Mouse (Mus musculus) lung, adult 2 months (tissue): ENCODE results near the gene Krt71. TPM values are rescaled to one million over a fixed set of nuclear protein-coding genes. Genes with fewer than 3 reads are reported as not detected.

Experiments used
- DNase-seq: peaks from one replicate; pipeline ENCODE4 v3.0.0; 2022
- H3K4me1 ChIP-seq: fragments of 200-500 bp; 2 replicates; pipeline ENCODE4 v1.6.1; 2011; ENCODE audit warnings: low read length; ENCODE audit not compliant: control insufficient read depth, insufficient read depth
- H3K4me3 ChIP-seq: fragments of 200-500 bp; replicated peaks from 2 replicates; pipeline ENCODE3; 2011; ENCODE audit warnings: low read depth, mild to moderate bottlenecking, control low read depth, low read length; ENCODE audit errors: extremely low read depth
- CTCF ChIP-seq: fragments of 200-500 bp; IDR thresholded peaks from 2 replicates; pipeline ENCODE4 v1.5.1; 2011; ENCODE audit warnings: mild to moderate bottlenecking, low read length, control low read depth; ENCODE audit not compliant: insufficient read depth
- POLR2A ChIP-seq: fragments of 200-500 bp; IDR thresholded peaks from 2 replicates; pipeline ENCODE4 v1.6.1; 2011; ENCODE audit warnings: low read depth, mild to moderate bottlenecking, control low read depth, low read length, borderline replicate concordance; ENCODE audit errors: extremely low read depth
- WGBS: fragments of 180-500 bp; shearing (Covaris S2); methylation state at CpG from one replicate; pipeline ENCODE4 v1.1.7; 2018; 5-methylcytosine and 5-hydroxymethylcytosine counted together
- polyA plus RNA-seq: library from polyadenylated mRNA; depleted of rRNA; stranded (reverse); fragments of >200 nt; gene quantifications from 2 replicates; pipeline ENCODE4 v1.2.3, GENCODE M21; 2012; rRNA removed

Gene Krt71
- not detected in 2 replicates for polyA plus RNA-seq

DNA sequence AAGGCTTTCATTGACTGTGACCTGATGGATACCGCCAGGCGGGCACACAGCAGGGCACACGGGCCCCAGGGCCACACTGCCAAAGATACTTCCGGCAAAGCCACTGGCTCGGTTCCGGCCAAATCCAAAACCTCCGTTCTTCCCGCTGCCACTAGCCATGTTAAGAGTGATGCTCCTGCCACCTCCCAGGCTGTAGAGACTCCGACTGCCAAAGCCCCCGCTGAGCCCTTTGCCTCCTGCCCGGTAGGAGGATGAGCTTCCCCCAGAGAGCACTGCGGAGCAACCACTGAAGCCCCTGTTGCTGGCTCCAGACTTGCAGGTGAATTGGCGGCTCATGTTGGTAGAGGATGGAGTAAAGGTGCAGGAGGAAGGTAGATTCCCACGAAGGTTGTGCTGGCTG is at the start of gene Krt71:
Krt71 (minus strand) TSS at position 399 of the 400 bp plus-strand sequence.
- H3K4me1 ChIP-seq: no peaks in the 10 kb centered on the region
- no peak within 1 kb of the TSS for H3K4me3 ChIP-seq
- no peak for TF ChIP-seq POLR2A
- TF ChIP-seq CTCF: no peak
- DNase-seq: no peak
- WGBS: 52% methylated on average over 14 of the region's 14 CpGs

DNA sequence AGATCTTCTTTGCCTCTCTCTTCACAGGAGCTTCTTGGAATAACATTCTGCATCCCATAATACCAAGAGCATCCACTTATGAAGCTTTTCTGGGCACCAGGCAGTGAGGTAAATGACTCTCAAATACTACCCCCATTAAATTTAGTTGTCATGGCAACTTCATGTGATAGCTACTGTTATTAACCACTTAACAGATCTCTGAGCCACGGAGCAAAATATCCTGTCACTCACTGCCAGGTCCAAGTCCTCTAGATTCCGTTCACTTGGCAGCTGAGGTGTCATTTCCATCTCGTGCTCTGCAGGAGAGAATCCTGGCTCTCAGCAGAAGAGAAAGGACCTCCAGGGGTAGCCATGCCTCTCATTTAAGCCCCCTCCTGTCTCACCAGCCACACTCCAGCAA is 48.0 kb upstream of the Krt71 start:
- 6% methylated on average over 3 of the region's 3 CpGs for WGBS
- Histone ChIP-seq H3K4me3 (no peak overlapping the region), H3K4me1 (no peaks in the 10 kb centered on the region)
- TF ChIP-seq CTCF (no peak), POLR2A (no peak)
- DNase-seq: no peak

DNA sequence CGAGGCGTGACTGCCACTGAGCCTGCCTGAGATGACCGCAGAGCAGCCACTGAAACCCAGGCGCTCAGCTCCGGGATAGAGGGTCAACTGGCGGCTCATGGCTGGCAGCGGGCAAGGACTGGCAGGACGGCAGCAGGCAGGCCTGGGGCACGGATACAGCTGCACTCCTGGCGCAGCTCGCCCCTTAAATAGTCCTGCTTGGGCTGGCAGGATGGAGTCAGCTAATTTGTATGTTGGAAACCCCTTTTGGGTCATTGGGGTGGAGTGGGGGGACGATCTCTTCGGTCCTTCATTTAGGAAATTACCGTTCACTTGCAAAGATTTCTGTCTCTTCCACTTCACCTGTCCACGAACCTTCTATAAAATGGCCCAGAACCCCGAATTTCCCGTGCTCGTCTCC is 43.5 kb upstream of the Krt71 start, which contains the start of gene Krt72:
Krt72 (minus strand) TSS at position 101 of the 400 bp plus-strand sequence.
- DNase-seq: no peak
- H3K4me3 ChIP-seq: no peak within 1 kb of the TSS
- WGBS: 86% methylated on average over 18 of the region's 18 CpGs
- no peaks in the 10 kb centered on the region for H3K4me1 ChIP-seq
- TF ChIP-seq POLR2A: no peak
- TF ChIP-seq CTCF: no peak

DNA sequence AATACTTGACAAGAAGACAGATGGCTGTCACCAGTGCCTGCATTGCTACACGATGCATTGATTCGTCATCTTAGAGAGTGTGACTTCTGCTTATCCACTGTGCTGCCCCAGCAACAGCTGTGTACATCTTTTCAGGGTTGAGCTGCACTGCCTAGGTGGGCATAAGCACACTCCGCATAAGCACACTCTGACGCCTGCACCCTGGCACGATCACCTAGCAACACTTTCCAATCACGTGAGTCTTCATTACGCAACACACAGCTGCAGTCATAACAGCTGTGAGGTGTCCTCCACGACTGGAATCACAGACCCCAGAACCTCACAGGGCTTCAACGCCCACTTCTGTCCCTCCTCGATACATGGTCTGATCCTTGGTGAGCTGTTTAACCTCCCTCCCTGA is 30.5 kb upstream of the Krt71 start:
- DNase-seq: no peak
- 42% methylated on average over 10 of the region's 10 CpGs for WGBS
- Histone ChIP-seq H3K4me1 (no peaks in the 10 kb centered on the region), H3K4me3 (no peak overlapping the region)
- TF ChIP-seq POLR2A (no peak), CTCF (no peak)

DNA sequence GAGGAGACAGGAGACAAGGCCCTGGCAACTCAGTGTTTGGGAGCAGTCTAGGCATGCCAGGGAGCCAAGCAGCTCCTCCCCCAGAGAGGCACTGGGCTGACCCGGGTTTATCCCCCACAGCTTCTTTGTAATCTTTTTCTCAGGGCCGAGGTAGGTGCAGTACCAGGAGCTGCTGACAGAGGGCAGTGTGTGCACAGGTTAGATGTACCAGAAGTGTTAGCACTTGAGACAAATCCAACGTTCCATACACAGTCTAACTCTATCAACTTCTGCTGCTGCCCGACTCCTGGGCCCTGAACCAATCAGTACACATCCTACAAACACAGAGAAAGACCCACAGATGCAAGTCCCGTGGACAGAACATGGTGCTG is 29.8 kb upstream of the Krt71 start:
- H3K4me1 ChIP-seq: no peaks in the 10 kb centered on the region
- peak; percentile 88 for DNase-seq
- H3K4me3 ChIP-seq: no peak overlapping the region
- 5% methylated on average over 5 of the region's 5 CpGs for WGBS
- TF ChIP-seq CTCF (peak; percentile 97), POLR2A (no peak)

DNA sequence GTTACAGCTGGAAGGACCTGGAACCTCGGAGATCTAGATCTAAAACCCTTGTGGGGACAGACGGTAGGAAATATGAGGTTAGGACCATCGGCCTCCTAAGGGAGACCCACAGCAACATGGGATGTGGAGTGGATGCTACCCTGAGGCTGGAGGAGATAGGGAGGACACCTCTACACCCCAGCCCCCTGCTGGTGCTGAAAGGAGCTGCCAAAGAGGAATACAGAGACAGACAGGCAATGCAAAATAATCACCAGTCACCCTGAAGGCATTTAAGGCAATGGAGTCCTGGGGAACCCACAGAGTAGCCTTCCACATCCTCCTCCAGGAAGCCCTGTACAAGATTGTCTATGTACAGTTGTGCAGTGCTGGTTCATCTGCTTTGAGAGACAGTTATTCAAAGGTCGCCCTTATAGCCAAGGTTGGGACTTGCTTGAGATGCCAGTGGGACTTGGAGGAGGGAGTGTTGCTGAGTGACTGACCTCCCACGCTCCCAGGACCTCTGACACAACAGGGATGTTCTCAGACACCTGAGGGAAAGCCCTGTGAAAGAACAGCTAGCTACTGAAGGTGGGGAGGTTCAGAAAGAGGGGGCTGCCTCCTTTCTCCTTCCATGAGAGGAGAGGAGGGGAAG is 29.3 kb upstream of the Krt71 start:
- no peaks in the 10 kb centered on the region for H3K4me1 ChIP-seq
- H3K4me3 ChIP-seq: no peak overlapping the region
- 62% methylated on average over 5 of the region's 5 CpGs for WGBS
- DNase-seq: no peak
- TF ChIP-seq CTCF: 0 out of 2 replicates have a peak, but pooled peaks have one; percentile 12
- TF ChIP-seq POLR2A: no peak

DNA sequence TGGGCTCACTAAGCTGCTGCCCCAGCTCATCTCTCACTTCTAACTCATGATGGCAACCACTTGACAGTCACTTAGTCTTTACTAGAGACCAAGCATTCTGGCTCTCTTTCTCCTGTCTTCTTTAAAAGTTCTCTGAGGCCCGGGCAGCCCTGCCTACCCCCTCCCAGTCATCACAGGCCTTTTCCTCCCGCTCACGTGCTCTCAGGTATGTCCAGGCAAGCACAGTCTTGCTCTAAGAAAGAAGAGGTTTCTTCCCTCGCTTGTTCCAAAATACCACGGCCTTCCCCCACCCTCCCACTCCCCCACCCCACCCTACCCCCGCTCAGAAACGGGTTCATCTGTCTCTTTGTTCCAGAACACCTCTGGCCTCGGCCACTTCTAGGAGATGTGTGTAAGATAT is 27.3 kb upstream of the Krt71 start:
- 25% methylated on average over 8 of the region's 8 CpGs for WGBS
- Histone ChIP-seq H3K4me1 (no peaks in the 10 kb centered on the region), H3K4me3 (no peak overlapping the region)
- DNase-seq: no peak
- no peak for TF ChIP-seq POLR2A
- TF ChIP-seq CTCF: no peak

DNA sequence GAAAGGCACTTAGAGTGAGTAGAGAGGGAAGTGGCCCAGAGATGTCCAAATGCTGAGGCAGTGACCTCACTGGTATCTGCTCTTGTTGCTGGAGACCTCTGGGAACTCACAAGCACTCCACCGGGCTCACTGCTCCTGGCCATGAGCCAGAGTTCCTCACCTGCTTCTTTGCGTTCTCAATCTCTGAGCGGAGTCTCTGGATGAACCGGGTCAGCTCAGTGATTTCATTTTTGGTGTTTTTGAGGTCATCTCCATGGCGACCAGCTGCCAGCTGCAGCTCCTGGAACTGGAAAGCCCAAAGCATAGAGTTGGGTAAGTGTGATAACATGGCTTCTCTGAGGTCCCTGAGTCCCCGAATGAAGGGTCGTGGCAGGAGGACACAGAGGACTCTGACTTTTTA is 5.1 kb downstream of the Krt71 start:
- no peak for DNase-seq
- 48% methylated on average over 7 of the region's 7 CpGs for WGBS
- H3K4me3 ChIP-seq: no peak overlapping the region
- no peaks in the 10 kb centered on the region for H3K4me1 ChIP-seq
- no peak for TF ChIP-seq CTCF
- no peak for TF ChIP-seq POLR2A

DNA sequence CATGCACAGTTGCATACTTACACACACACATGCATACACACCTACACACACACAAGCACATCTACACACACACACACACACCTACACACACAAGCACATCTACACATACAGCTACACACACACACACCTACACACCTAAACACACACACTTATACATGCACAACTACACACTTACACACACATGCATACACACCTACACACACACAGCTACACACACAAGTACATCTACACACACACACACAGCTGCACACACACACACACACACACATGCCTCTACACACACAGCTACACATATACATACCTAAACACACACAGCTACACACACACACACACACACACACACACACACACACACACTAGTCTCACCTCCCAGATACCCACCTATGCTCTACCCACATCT is 12.3 kb downstream of the Krt71 start:
- Histone ChIP-seq H3K4me1 (no peaks in the 10 kb centered on the region), H3K4me3 (no peak overlapping the region)
- DNase-seq: no peak
- TF ChIP-seq POLR2A (no peak), CTCF (no peak)

DNA sequence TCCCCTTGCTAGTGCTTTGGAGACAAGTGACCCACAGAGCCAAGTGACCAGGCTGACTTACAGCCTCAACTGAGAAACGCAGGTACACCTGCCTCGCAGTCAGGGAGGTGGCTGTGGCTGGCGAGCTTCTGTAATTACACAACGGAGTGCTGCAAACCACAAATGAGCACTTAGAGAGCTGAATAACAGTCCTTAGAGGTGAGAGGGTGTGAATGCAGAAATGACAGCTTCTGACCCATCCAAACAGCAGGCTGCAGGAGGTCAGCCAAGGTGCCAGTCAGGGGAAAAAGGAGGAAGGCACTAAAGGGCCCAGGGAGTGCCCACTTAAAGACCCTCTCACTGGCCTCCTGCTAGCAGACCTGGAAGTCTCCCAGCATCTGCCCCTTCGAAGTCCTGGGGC is 18.2 kb downstream of the Krt71 start:
- peak; percentile 13 for DNase-seq
- TF ChIP-seq CTCF (no peak), POLR2A (no peak)

DNA sequence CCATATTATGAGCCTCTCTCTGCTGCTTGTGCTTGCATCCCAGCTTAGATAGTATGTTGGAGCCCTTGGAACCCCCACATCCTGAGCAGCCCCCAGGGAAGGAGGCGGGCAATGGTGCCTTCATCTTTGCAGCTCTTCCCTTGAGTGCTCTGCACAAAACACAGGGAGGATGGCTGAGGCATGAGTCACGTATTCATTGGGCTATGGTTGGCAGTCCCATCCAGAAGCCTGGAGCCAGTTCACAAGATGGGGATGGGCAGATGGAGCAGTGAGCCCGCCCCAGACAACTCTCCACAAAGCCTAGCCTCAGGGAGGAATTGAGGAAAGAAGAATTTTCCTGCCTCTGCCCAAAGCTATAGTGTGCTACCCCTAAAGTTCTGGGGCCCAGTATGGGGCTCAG is 27.1 kb downstream of the Krt71 start:
- TF ChIP-seq CTCF (no peak), POLR2A (no peak)
- no peaks in the 10 kb centered on the region for H3K4me1 ChIP-seq
- no peak overlapping the region for H3K4me3 ChIP-seq
- 67% methylated on average over 3 of the region's 3 CpGs for WGBS
- DNase-seq: no peak

More for the DNA sequence above, 18.2 kb downstream of the Krt71 start:
- Histone ChIP-seq H3K4me3 (no peak overlapping the region), H3K4me1 (no peaks in the 10 kb centered on the region)
- WGBS: 34% methylated on average over 5 of the region's 5 CpGs
